In the genomic region with DNA sequence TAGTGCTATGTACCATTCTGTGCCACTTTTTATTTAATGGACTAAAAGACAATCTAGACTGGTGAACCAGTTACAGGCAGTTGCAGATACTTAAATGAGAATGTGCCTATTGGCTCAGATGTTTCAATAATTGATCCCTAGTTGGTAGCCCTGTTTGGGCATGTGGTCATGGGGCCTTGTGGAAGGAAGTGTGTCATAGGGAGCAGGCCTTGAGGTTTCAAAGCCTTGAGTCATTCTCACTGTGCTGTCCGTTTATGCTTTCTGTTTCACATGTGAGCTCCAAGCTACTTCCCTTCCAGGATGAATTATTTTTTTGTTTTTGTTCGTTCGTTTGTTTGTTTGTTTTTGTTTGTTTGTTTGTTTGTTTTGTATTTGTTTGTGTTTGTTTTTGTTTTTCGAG, we compare ENCODE assay signal across 25 mouse cellular contexts.
"Had no signal": no experiment of that assay in that cellular context is flagged by ENCODE, and none has a peak within 500 bp of the region (broad histone marks: within the 10 kb centered on the region; RNA-seq: fewer than 3 reads in every experiment).

No protein-coding gene starts in this region.

- H3K4me1 ChIP-seq: heart, embryonic 10.5 days; heart, embryonic 12.5 days; hindbrain, embryonic 10.5 days; hindbrain, embryonic 12.5 days; intestine, embryonic 15.5 days; limb, embryonic 13.5 days; limb, embryonic 15.5 days; liver, embryonic 12.5 days had no signal

- DNase-seq: gastrocnemius, postnatal 14 days; gastrocnemius, postnatal 36 days; heart, adult 18-20 months; heart, postnatal 10 days; heart, postnatal 4 days; kidney, adult 8-10 months; kidney, postnatal 10 days; kidney, postnatal 25 days; kidney, postnatal 4 days; layer of hippocampus, postnatal 36 days; left cerebral cortex, postnatal 4 days had no signal

- ATAC-seq: hindbrain, embryonic 16.5 days; inflammation-experienced regulatory T-cells, adult 6 months; intestine, embryonic 15.5 days; intestine, postnatal 0 days; liver, embryonic 12.5 days had no signal

- H3K27ac ChIP-seq: heart, embryonic 10.5 days; hindbrain, embryonic 10.5 days; hindbrain, embryonic 12.5 days; hindbrain, embryonic 14.5 days; intestine, embryonic 15.5 days; layer of hippocampus, adult 2 months; limb, embryonic 13.5 days; limb, embryonic 15.5 days; liver, embryonic 12.5 days; liver, embryonic 14.5 days had no signal

- H3K4me3 ChIP-seq: heart, embryonic 10.5 days; heart, embryonic 12.5 days; hindbrain, embryonic 10.5 days; hindbrain, embryonic 12.5 days; intestine, embryonic 15.5 days; layer of hippocampus, adult 2 months; limb, embryonic 13.5 days; limb, embryonic 15.5 days; liver, embryonic 12.5 days had no signal
